Mouse (Mus musculus): Measurements from ENCODE around the gene Emc3.

Emc3 gene

DNA sequence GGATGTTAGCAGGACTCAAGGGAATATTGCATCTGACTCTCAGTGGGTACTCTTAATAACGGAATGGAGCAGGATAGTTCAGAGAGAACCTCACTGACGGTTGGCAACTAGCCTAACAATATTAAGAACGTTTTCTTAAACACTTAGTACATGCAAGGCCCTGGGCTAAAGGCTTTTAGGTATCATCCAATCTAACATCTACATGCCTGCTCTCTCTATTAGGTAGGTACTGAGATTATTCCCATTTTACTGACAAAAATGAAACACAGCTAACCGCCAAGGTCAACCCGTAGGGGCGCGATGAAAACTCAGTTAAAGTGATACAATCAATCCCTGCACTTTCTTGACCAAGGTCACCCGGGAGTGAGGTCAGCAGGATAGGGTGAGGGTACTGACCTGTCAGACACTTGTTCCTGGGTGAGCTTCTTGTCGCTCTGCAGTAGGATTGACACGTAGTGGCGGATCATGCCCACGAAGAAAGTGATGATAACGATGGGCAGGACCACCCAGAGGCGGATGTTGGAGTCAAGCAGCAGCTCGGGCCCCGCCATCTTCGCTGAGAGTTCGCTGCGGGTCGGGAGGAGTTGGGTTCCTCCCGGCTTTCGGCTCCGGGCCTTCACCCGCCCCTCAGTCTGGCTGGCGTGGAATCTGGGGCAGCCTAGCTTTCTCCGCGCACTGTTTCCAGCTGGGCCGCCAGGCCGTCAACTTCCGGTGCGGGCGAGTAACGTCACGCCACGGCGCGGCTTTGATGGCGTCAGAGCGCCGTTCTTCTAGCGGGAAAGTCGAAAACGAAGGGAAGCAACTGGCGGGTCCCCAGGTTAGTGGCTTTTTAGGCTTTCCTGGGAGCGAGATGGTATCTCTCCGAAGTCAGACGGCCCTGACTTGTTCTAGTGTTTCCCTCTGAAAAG, at the start of gene Emc3, which contains the start of gene Fancd2:
Gene Emc3, minus strand, starts transcription at position 721 of the 908 bp plus-strand sequence.
Gene Fancd2, plus strand, starts transcription at position 751 of the 908 bp plus-strand sequence.
- in situ Hi-C loops (cut with MboI), result no loop called here

DNA sequence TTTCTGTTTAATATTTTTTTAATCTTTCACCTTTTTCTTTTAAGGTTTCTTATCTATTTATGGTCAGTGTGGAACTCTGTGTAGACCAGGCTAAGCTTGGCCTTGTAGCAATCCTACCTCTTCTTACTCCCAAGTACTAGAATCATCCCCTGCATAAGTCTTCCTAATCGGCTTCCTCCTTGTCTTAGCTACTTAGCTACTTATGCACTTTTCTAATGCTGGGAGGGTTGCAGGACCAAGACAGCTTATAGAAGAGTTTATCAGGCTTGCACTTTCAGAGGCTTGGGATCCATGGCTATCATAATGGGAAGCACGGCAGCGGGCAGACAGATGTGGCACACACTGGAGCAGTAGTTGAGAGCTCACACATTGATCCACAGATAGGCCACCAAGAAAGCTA, 47.9 kb upstream of the Emc3 start:
- in situ Hi-C loops (cut with MboI), result no loop called here

DNA sequence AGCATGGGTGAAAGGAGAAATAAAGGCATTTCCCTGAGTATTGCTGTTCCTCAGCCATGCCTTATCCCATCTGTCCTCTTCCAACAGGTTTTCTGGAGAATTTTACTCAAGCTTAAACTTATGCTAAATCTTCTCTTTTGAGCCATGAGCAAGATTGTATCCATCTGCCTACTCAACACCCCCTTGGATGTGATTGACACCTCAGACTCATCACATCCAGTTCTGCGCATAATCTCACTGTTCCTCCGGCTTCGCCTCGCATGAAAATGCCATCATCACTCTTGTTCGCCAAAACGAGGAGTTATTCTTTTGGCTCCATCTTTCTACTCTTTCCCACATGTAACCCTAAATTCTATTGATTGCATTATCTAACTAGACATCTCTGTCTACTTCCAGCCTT, 44.6 kb upstream of the Emc3 start:
- in situ Hi-C loops (cut with MboI), result no loop called here

DNA sequence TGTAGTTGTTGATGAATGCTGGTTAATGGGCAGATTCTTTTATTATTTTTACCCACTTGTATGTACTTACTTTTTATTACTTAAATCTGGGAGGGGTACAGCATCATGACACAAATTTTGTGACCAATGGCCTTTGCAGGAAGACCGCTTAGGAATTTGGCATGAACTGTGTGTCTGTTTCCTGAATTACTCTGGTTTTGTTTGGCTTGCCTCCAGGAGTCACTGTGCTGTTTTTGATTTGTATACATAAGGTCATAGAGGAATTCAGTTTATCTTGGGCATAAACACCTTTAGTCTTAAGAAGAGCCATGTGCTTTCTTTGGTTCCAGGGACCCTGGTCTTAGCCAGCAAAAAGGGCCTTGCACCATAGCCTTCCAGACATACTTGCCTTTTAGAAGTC, 33.1 kb upstream of the Emc3 start:
- in situ Hi-C loops (cut with MboI), result no loop called here

DNA sequence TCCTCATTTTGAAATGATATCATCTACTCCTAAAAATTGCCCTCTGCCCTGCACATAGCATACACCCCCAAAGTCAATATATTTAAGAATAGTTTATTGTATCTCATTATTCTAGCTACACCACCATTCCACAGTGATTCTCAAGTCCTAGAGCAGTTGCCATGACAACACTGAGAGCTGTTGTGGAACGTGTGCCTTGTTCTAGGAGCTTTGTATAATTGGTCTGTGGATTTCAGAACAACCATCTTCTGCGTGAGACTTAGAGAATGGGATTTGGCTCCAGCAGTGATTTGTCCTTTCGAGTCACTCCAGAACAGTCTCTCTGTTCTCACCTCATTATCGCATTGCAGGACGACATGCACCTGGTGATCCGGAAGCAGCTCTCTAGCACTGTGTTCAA, 28.3 kb upstream of the Emc3 start:
- in situ Hi-C loops (cut with MboI), result no loop called here

- in situ Hi-C loops (cut with MboI), result no loop called here
Measured at GRCm38 (mm10) chr6:113543906-113544481, 12.5 kb upstream of the Emc3 start.

GRCm38 (mm10) chr6:113541610-113542009, 10.2 kb upstream of the Emc3 start:
- in situ Hi-C loops (cut with MboI), result no loop called here

- in situ Hi-C loops (cut with MboI), result no loop called here
Measured at GRCm38 (mm10) chr6:113534886-113535285, 3.4 kb upstream of the Emc3 start.

- in situ Hi-C loops (cut with MboI), result no loop called here
Measured at GRCm38 (mm10) chr6:113531840-113532404, 470 bp upstream of the Emc3 start.

DNA sequence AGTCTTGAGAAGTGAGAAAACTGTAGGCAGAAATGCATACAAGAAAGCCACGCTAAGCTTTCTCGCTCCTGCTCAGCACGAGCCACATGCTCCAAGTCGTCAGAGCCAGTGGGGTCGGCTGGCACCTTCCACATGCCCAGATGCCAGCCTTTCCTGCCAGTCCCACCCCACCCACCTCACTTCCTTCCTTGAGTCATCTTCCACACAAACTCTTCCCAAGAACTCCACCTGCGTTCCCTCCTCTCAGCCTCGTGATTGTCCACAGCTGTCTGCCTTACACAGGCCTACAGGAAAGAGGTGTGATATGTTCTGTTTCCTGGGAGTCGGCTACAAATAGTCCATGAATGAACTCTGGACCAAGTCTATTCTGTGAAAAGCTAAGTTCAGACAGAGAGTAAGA, 8.0 kb downstream of the Emc3 start:
- in situ Hi-C loops (cut with MboI), result no loop called here

- in situ Hi-C loops (cut with MboI), result no loop called here
Measured at GRCm38 (mm10) chr6:113522310-113522709, 9.1 kb downstream of the Emc3 start.

GRCm38 (mm10) chr6:113517434-113518080, 13.9 kb downstream of the Emc3 start:
- in situ Hi-C loops (cut with MboI), result no loop called here

GRCm38 (mm10) chr6:113514600-113514999, 16.9 kb downstream of the Emc3 start:
- in situ Hi-C loops (cut with MboI), result no loop called here

DNA sequence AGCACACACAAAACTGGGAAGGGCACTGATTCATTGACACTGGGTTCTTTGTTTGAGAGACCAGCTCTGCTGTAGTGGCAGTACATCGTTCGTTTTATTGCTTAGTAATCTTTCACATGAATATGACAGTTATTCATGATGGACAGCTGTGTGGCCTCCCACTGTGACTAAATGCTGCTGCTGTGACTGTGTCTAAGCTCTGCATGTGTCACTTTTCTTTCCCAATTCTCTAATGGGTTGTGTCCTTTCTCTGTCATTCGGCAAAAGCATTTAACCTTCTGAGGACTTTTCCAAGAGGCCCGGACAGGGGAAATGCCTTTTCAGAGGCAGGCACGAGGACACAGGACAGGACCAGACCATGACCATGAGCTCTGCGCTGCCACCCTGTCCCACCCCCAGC, 17.5 kb downstream of the Emc3 start:
- in situ Hi-C loops (cut with MboI), result no loop called here

DNA sequence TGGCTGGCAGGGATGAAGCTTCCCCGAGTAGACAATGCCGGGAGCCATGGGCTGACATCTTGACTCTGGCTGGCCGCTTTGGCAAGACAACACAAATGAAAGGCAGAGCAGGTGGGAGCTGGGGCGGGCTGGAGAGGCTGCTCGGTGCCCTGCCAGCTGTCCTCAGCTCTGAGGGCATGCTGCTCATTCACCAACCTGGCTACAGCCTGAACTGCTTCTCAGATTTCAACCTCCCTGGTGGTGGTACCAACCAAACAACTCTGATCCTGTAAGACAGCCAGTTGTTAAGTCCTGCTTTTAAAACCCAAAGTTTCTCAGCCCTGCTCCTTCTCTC, 22.5 kb downstream of the Emc3 start:
- in situ Hi-C loops (cut with MboI), result no loop called here

- in situ Hi-C loops (cut with MboI), result no loop called here
Measured at GRCm38 (mm10) chr6:113508272-113508946, 23.0 kb downstream of the Emc3 start.

- in situ Hi-C loops (cut with MboI), result no loop called here
Measured at GRCm38 (mm10) chr6:113507130-113507529, 24.3 kb downstream of the Emc3 start.

- in situ Hi-C loops (cut with MboI), result no loop called here
Measured at GRCm38 (mm10) chr6:113505689-113506088, 25.8 kb downstream of the Emc3 start.

DNA sequence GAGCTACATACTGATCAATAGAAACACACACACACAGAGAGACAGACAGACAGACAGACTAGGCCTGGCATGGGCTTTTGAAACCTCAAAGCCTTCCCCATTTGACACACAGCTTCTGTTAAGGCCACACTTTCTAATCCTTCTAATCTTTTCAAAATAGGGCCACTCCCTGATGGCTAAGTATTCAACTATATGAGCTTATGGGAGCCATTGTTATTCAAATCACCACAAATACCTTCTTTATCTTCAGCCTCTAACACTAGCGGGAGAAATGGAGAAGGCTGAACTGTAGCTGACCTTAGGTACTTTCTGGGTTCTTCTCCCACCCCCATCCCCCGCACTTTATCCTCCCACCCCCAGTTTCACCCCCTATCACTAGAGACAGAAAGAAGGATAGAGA, 28.7 kb downstream of the Emc3 start:
- in situ Hi-C loops (cut with MboI), result no loop called here

DNA sequence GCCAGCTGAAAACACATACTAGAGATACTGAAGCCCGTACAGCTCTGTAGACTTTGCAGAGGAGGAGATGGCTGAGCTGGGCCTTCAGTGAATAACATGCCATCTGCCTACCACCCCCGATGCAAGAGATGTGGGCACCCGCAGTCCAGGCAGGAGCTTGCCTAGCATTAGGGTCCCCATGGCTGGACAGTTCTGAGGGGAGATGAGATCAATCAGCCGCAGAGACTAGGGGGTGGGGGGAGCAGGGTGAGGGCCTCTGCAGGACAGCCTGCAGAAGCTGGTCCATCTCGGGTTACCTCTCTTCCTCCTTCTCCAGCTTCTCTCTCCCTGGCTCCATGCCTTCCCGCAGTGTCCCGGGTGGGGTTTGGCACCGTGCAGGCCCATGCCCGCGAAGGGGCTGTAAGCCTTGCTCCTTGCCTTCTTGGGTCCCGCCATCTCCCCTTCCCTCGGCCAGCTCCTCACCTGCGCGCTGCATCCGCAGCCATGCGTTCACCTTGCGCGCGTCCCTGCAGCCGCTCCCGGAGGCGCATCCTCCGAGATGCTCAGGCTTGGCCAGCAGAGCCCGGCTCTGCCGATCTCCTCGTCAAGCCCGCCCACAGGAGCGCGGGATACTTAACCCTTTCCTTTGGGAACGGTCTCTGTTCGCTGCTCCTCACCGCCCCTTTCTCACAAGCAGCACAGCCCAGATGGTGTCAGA, 29.9 kb downstream of the Emc3 start, which contains the start of gene Prrt3:
Gene Prrt3, minus strand, starts transcription at position 544 of the 697 bp plus-strand sequence.
- in situ Hi-C loops (cut with MboI), result no loop called here

DNA sequence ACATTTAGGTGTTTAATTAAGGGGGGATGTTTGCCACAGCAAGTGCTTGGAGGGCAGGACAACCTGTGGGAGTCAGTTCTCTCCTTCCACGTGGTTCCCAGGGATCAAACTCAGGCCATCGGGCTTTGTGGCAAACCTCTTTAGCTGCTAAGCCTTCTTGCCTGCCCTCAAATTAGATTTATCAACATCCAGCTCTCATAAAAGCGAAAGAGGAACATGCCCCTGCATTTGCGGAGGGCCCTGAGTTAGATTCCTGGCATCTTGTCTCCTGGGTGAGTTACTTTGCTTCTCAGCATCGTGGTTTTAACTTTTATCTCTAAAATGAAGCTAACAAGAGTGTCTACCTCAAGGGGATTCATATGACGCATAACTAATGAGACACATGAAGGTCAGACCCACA, 32.1 kb downstream of the Emc3 start:
- in situ Hi-C loops (cut with MboI), result no loop called here

Data from mature B cell (primary cell).